Mouse (Mus musculus): ENCODE data around the gene Uqcc1. TPM values are rescaled to one million over a fixed set of nuclear protein-coding genes. Genes with fewer than 3 reads are reported as not detected.
"Not testable (repeated sequence)": the region's sequence is repeated elsewhere in the genome, so short reads cannot be mapped to it uniquely, and the experiment has no call there.

Gene Uqcc1
- total RNA-seq, 2 experiments from 2014 or later: 92.3 to 106 TPM

DNA sequence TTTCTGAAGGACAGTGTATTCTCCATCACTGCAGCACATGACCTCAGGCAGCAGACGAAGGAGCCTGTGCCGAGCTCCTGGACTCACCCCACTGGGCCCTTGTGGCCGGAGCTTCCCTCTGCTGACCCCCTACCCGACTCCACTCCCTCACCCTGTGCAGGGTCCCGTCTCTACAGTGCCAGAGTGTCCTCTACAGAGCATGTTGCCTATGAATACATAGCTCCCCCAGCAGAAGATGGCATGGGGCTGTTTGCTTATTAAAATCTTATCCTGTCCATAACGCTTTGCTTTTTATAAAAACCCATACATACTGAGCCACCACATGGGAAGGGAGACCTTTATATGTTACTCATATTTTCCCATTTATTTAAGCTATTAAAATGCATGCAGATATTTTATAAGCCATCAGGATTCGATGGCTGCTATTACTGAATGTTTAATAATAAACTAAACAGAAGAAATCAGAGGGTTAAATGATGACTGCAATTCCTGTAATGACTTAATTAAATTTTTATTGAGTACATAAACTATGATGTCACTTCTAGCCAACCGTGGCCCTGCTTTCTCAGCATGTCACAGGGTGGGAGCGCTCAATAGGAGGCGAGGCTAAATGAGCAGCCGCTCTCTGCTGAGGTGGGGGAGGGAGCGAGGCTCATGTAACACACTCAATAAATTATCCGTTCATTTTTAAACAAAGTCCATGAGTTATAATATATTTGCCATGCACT is 67.4 kb downstream of the Uqcc1 start:
- DNase-seq (ENCODE audit: low spot score in 2 of 2): no peak

DNA sequence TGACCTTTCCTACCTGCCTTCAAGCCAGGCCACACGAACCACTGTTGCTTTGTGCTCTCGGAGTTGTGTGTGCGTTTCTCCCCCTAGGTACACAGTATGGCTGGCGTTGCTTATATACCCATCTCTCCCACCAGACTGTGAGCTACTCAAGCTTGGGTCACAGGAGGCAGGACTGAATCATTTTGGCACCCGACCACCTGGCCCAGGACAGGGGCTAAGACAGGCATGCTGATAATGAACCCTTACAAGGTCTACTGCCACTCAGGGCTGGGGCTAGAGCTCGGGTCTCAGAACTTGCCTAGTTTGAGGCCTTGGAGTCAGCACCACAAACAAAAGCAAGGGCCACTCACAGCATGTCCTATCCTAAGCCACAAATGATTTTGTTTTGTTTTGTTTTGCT is 68.5 kb downstream of the Uqcc1 start:
- peak in 1 of 2 experiments; percentile 21 for DNase-seq (ENCODE audit: low spot score in 2 of 2)

DNA sequence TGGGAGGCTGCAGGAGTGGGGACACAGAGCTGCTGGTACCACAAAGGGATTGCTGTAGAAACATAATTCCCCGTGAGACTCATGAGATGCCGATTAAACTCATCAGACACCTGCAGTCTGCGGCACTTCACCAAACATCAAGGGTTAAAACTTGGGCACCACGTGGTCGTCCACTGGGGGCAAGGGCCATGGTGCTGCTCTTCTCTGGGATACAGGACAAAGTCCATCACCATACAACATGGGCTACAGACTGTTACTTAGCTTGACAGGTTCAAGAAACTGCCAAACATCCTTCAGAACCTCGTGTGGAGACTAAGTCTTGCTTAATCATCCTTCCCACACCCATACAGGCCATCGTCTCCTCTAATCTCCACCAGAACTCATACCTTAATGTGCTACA is 70.0 kb downstream of the Uqcc1 start:
- no peak for DNase-seq (ENCODE audit: low spot score in 2 of 2)

DNA sequence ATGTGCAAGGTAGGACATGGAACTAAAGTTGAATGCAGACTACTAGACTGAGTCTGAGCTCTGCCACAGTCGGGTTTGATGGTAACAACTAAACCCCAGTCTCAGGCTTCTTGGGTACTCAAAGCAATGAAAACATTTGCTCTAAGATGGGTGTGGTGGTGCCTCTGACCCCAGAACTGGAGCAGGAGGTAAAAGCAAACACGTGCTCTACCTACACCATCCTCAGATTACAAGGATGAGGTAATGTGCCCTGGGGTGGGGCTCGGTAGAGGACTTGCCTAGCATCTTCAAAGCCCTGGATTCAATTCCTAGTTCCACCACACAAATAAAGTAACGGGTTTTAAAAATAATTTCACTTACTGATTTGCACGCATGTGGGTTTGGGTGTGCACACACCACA is 77.6 kb downstream of the Uqcc1 start:
- DNase-seq (ENCODE audit: low spot score in 2 of 2): no peak

DNA sequence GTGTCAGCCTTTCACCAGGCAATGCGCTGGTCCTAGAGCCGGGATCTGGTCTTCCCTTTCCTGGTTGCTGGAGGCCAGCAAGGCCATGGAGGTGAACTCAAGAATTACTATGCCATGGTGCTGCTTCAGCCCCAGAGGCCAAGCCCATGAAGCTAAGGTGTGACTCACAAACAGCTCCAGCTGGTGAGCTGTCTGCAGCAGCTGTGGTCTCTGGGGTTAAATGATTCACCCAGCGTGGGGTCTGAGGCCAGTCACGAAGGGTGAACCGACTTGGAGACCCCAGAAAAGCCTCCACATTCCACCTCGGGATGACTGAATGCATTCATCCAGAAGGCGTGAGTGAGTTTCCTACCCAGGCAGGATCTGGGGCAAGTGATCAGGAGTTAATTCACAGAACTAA is 80.0 kb downstream of the Uqcc1 start:
- DNase-seq (ENCODE audit: low spot score in 2 of 2): no peak

DNA sequence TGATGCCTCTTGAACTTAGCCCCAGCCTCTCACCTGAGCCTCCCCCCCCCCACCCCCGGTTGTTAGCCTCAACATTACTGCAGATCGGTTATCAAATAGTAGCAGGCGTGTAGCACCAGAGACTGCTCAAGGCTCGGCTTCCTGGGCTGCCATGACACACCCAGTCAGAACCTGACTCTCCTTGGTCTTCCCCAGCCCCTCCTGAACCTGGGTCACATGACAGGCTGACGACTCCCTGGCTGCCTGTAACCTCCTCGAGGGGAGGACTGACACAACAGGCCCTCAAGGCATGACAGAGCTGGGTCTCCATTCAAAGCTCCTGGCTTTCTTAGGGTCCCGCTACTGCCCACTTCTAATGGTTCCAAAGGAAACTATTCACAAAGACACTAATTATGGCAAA is 80.6 kb downstream of the Uqcc1 start:
- DNase-seq (ENCODE audit: low spot score in 2 of 2): no peak

DNA sequence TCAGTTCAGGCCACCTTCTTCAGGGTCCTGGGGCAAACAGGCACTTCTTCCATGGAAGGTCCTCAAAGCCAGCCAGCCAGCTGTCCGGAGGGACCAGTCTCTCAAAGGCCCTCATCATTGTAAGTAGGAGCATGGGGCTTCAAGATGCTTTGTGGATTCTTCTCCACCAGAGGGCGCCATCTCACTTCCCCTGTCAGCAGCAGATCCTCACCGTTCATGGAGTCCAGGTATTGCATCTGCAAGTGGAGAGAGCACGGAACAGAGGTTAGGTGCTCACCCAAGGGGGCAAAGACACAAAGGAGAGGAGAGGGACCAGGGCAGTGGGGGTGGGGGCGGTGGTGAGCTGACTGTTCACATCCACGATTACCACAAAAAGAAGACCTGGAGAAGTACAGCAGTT is 81.8 kb downstream of the Uqcc1 start:
- peak; percentile 59 to 66 for DNase-seq (ENCODE audit: low spot score in 2 of 2)

DNA sequence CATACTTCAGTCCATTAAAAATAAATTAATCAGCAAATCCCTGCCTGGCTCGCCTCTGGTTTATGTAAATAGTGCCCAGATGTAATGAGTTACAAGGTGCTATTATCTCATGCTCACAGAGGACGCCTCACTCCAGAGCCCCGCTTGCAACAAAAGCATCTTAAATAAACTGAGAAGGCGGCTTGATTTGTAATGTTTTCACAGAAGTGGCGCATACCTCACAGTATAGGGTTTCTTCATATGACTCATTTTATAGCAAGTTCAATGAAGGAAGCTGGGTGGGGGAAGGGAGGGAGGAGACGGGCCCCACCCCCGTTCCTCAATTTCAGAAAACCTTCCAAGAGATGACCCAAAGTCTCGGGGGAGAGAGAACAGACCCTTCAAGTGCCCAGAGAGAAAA is 83.2 kb downstream of the Uqcc1 start:
- DNase-seq (ENCODE audit: low spot score in 2 of 2): no peak

DNA sequence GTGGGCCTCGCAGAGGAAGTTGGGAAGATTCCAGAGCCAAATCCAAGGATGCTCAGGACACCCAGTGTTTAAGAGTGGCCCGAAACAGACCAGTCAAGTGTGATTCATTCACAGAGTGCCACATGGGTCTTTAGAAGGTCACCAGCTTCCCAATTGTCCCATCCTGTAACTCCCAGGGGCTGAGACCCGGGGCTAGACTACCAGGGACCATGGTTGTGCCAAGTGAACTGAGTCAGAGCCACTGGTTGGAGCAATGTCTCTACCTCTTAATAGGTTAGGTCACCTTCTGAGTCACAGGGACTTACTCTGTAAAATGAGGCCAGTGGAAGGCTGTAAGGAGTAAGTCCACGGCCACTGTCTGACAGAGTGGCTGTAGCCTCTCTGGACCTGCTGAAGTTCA is 91.1 kb downstream of the Uqcc1 start:
- DNase-seq (ENCODE audit: low spot score in 2 of 2): no peak

DNA sequence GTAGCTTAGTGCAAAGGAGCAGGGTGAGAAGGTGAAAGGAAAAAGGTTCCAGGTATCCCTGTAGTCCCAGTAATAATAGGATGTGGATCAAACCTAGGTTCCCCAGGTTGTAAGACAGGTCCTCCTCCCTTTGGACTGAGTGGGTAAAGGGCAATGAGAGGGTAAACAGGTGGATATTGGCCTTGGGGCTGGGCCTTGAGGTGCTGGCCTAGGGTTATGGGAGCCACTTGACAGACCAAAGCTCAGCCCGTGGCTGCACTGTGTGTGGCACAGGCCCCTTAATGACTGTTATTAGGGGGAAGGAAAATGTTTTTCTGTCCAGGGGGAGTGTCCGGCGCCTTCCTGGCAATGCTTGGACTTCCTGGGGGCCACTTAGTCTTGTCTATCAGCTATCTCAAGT is 92.1 kb downstream of the Uqcc1 start:
- no peak for DNase-seq (ENCODE audit: low spot score in 2 of 2)

DNA sequence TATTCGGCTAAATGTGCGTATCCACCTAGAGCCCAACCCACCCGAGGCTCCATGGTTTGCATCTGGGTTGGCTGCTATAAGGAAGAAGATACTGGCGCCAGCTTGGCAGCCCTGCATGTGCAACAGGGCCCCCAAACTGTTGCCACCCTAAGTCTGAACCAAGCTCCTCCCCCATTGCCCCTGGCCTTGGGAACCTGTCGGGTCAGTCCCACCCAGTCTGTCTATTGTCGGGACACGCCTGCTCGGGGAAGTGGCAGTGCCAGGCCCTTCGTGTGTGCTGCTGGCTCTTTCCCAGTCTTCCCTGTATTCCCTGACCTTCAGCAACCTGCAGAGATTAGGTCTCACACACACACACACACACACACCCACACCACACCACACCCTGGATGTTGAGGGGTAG is 95.4 kb downstream of the Uqcc1 start, which contains the start of gene Fam83c:
TSS of gene Fam83c (minus strand) at position 123 of the 400 bp plus-strand sequence.
- DNase-seq (ENCODE audit: low spot score in 2 of 2): no peak

DNA sequence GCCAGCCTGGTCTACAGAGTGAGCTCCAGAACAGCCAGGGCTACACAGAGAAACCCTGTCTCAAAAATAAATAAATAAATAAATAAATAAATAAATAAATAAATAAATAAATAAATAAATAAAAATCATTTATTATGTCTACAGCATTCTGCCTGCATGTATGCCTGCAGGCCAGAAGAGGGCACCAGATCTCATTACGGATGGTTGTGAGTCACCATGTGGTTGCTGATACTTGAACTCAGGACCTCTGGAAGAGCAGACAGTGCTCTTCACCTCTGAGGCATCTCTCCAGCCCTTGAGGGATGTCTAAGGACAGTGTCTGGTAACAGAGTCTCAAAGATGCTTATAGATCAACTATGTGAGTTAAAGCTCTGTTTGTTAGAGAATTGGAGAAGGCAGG is 98.0 kb downstream of the Uqcc1 start:
- not testable (repeated sequence) for DNase-seq (ENCODE audit: low spot score in 2 of 2)

DNA sequence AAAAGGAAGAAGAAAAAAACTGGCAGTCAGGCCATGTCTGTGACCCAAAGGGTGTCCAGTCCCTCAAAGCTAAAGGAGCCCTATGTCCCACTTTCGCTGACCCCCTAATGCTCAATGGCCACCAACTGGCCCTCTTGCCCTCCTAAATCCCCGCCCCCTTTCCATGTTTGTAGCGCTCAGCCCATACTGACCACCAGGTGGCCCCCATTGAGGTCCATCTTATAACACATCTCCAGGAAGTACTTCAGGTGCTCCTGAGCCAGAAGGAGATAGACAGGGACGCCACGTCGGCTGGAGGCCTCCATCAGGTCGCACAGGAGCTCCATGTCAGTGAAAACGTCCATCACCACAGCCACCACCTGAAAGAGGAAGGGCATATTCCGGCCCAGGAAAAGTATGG is 98.8 kb downstream of the Uqcc1 start:
- no peak for DNase-seq (ENCODE audit: low spot score in 2 of 2)

DNA sequence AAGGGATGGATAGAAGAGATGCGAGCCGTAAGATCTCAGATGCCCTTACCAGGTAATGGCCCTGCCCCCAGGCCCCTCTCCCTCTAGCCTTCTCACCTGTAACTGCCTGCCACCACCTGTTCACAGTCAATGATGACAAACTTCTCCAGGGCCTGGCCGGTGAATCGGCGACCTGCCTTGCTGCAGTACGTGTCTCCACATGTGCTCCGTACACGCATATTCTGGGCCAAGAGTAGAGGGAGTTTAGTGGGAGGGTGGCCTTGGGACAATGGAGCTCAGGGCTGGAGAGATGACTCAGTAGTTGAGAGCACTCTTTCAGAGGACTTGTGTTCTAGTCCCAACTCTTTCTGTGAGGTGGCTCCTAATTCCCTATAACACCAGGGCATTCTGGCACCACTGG is 99.3 kb downstream of the Uqcc1 start:
- no peak for DNase-seq (ENCODE audit: low spot score in 2 of 2)

DNA sequence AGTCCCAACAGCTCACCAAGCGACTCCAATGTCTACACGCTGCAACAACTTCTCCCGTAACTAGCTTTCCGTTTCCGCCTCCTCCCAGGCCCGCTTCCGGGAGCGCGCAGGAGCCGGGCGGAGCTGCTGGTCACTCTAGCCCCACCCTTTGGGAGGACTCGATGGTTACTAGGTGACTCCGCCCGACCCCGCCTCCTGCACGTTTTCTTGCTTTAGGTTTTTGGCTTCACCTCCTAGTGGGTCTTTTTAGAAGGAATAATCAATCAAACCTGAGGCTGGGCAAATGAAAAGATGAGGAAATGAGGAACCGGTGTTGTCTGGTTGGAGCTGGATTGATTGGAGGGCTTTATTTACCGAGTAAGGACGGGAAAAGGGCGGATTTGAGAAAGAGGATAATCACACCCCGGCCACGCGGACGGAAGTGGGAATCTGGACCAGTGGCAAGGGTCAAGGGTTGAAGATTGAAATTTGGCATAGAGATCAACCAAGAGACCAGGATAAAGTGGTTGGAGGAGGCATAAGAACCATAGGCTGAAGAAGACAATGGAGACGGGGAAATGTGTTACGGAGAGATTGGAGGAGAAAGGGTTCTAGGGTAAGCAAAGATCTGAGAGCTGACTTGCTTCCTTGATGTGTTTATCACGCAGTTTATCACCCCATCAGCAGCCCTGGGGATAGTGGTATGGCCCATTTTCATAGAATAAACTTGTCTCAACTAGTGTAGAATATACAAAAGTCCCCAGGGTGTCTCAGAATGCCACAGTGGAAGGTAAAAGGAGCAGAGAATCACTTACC is 103.3 kb downstream of the Uqcc1 start, which contains the start of gene Eif6:
TSS of gene Eif6 (minus strand) at position 296 of the 795 bp plus-strand sequence.
- peak; percentile 57 to 75 for DNase-seq (ENCODE audit: low spot score in 2 of 2)

DNA sequence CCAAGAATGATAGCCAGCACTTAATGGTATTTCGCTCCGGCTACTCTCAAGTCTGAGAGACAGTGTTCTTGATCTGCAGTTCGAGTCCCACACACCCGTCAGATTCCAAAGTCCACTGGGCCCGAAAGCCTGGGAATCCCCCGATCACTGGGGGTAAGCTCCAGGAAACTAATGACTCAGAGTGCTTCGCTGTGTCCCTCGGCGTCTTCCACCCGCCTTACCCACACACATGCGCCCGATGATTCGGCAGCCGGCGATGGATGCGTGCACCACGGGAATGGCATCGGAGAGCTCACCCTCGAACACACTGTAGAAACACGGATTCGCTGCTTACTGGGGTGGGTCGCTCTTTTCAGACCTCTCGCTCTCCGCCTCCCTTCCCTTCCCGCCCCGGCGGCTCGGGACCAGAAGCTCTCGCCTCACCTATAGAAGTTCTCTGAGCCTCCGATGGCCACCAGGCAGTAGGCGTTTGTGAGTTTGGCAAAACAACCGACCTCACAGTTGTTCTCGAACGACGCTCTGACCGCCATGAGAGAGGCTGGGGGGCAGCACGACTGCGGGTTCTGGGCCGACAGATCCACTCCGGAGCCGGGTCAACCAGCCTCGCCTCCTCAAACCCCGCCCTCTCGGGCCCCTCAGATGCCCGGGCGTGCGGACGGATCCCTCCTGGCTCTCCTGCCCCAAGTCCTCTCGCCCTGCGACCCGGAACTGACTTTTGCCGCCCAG is 104.0 kb downstream of the Uqcc1 start:
- no peak for DNase-seq (ENCODE audit: low spot score in 2 of 2)

DNA sequence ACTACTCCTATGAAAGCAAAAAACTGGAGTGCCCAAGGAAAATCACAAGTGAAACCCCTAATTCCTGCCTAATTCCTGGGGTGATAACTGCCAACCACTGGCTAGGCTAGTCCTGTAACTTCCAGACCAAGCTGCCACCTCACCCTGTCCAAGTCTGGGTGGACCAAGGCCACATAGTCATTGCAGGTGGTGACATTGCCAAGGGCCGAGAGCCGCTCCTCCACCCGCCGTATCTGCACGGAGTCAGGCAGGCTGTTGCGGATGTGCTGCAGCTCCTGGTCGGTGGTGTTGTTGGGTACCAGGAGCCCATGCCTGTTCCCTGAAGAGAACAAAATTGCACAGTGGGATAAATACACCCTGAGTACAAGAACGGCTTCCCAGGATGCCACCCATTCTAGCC is 106.4 kb downstream of the Uqcc1 start:
- DNase-seq (ENCODE audit: low spot score in 2 of 2): no peak

DNA sequence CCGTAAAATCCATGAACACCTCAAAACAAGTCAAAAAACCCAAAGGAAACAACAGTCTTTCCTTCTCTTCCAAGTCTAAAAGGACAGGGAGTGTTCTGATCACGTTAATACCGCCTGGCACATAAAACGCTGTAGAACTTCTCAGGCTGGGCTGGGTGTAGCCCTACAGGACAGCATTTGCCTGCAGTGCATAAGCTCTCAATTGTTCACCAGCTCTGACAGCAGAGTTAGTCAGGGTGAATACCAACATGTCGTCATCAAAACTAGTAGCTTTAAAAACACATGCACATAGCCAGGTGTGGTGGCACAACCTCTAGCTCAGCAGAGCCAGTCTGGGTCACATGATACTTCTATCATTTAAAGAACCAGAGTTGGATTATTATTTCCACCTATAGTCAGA is 109.3 kb downstream of the Uqcc1 start:
- no peak for DNase-seq (ENCODE audit: low spot score in 2 of 2)

DNA sequence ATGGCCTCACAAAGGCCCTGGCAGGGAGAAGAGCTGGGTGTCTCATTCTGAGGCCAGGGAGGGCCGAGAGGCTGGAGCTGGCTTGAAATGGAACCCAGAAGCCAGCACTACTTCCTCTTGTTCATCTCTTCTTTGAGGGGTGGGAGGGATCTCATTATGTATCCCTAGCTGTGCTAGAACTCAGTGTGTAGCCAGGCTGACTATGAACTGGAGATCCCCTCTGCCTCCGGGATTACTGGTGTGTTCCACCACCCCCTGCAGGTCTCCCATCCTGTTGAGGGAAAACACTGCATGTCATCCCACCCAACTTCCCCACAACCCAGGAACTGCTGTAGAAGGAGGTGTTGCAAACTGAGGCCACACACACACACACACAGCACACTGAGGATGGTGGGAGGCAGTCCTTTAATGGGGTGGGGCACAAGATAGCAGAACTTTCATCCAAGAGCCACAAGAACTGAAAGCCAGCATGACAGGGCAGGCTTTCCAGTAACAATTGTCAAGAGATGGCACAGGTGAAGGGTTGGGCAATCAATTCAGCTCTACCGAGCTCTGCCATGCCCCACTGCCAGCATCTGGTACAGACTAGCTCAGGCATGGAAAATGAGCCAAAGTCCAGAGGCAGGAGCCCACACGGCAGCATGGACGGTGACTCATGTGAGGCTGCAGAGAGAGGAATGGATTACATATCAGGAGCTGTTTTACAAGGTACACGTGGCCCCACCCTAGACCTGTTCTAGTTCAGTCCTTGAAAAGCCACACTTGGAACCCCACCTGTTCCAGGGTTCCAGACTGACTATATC is 110.5 kb downstream of the Uqcc1 start:
- DNase-seq (ENCODE audit: low spot score in 2 of 2): no peak

DNA sequence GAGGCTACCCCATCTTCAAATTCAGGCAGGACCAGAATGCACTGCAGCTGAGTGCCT is 110.9 kb downstream of the Uqcc1 start, which contains the start of gene BC029722:
TSS of gene BC029722 (minus strand) at position 35 of the 57 bp plus-strand sequence.
- DNase-seq (ENCODE audit: low spot score in 2 of 2): no peak

DNA sequence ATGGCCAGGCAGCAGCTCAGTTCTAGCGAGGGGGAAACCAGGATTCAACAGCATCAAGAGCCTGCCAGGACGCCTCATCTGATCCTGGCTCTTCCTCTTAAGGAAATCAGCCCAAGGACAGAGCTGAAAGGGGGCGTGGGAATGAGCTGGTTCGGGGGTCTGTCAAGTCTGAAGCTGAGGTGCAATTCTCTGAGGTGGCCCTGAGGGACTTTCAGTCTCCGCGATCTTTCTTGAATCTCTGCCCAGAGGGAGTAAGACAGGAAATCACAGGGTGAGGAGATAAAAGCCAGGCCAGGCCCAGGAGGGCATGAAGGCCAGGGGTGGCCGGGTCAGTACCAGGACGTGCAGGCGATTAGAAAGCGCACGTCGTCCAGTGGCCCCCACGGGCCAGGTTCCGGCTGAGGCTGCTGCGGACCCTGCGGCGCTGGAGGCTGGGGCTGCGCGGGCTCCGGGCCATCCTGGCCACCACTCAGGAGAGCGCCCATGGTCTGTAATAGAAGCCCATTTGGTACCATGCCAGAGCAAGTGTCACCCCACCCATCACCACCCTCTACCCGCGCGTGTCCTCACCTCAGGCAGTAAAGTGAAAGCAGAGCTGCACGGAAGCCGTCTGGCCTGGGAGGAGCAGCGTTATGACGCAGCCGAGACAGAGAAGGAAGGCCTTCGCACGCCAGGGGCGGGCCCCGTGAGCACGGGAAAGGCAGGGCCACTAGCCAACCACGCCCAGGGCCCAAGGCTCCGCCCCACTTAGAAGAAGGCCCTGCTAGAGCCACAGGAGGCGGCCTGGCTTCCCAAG is 111.3 kb downstream of the Uqcc1 start:
- DNase-seq (ENCODE audit: low spot score in 2 of 2): peak; percentile 89 to 92

Data from adrenal gland, postnatal 4 days (tissue).